Mouse (Mus musculus) liver, adult 2 months (tissue): ENCODE data around the gene Rtel1.

Experiments used
- CTCF ChIP-seq: fragments of 200-500 bp; IDR thresholded peaks from 2 replicates; pipeline ENCODE4 v1.5.1; 2011; ENCODE audit warnings: low read depth, low read length, control low read depth
- POLR2A ChIP-seq: fragments of 200-500 bp; IDR thresholded peaks from 2 replicates; pipeline ENCODE4 v1.6.1; 2011; ENCODE audit warnings: low read length, control low read depth; ENCODE audit not compliant: insufficient read depth; ENCODE audit errors: extremely low read depth

- TF ChIP-seq CTCF, result no peak
- no peak for TF ChIP-seq POLR2A
Observed at GRCm38 (mm10) chr2:181326098-181326497, 6.6 kb downstream of the Rtel1 start.
